Mouse (Mus musculus) adrenal gland, postnatal 14 days (tissue): ENCODE data around the gene Acmsd. TPM values are rescaled to one million over a fixed set of nuclear protein-coding genes. Genes with fewer than 3 reads are reported as not detected.
"Not testable (repeated sequence)": the region's sequence is repeated elsewhere in the genome, so short reads cannot be mapped to it uniquely, and the experiment has no call there.

Experiments used
- DNase-seq: peaks from one replicate; pipeline ENCODE4 v3.0.0; 2021; ENCODE audit warnings: mixed read lengths
- long read RNA-seq, 2 experiments: library from polyadenylated mRNA; stranded (forward); transcript quantifications; one replicate each; pipeline ENCODE4 v2.0.0; 2021
- total RNA-seq: library from RNA; stranded (reverse); gene quantifications from 2 replicates; pipeline ENCODE4 v1.2.3, GENCODE M21; 2021

Gene Acmsd
- total RNA-seq = 0.41 and 0.70 TPM in 2 replicates
- long read RNA-seq, experiment 1 = 0 reads
- long read RNA-seq, experiment 2, partial matches to known transcripts = 0 of 2 reads
- long read RNA-seq, experiment 2, other reads (novel, unspliced or antisense) = 0 of 2 reads

- peak; percentile 37 for DNase-seq
Observed at GRCm38 (mm10) chr1:127729096-127729495, at the start of gene Acmsd. Gene Acmsd, plus strand, starts transcription at chr1:127729413.

- DNase-seq = peak; percentile 66
Observed at GRCm38 (mm10) chr1:127679498-127680133, 49.6 kb upstream of the Acmsd start, which contains the start of gene Tmem163. Gene Tmem163, minus strand, starts transcription at chr1:127679548.

GRCm38 (mm10) chr1:127696533-127696932, 32.7 kb upstream of the Acmsd start:
- DNase-seq = peak; percentile 12

GRCm38 (mm10) chr1:127702187-127702586, 27.0 kb upstream of the Acmsd start:
- no peak for DNase-seq

GRCm38 (mm10) chr1:127706269-127706668, 22.9 kb upstream of the Acmsd start:
- no peak for DNase-seq

- no peak for DNase-seq
Observed at GRCm38 (mm10) chr1:127716441-127716840, 12.8 kb upstream of the Acmsd start.

- DNase-seq = no peak
Observed at GRCm38 (mm10) chr1:127718290-127718689, 10.9 kb upstream of the Acmsd start.

- no peak for DNase-seq
Observed at GRCm38 (mm10) chr1:127723596-127723995, 5.6 kb upstream of the Acmsd start.

GRCm38 (mm10) chr1:127731086-127731485, 1.9 kb downstream of the Acmsd start:
- DNase-seq = no peak

GRCm38 (mm10) chr1:127732435-127732834, 3.2 kb downstream of the Acmsd start:
- DNase-seq = no peak

- no peak for DNase-seq
Observed at GRCm38 (mm10) chr1:127732841-127733240, 3.6 kb downstream of the Acmsd start.

- DNase-seq = no peak
Observed at GRCm38 (mm10) chr1:127735356-127735755, 6.1 kb downstream of the Acmsd start.

- DNase-seq = no peak
Observed at GRCm38 (mm10) chr1:127750401-127751102, 21.3 kb downstream of the Acmsd start.

GRCm38 (mm10) chr1:127755806-127756205, 26.6 kb downstream of the Acmsd start:
- DNase-seq = no peak

- DNase-seq = no peak
Observed at GRCm38 (mm10) chr1:127756331-127757163, 27.3 kb downstream of the Acmsd start.

- DNase-seq = not testable (repeated sequence)
Observed at GRCm38 (mm10) chr1:127757164-127757545, 27.9 kb downstream of the Acmsd start.

GRCm38 (mm10) chr1:127765468-127765867, 36.3 kb downstream of the Acmsd start:
- DNase-seq = no peak

GRCm38 (mm10) chr1:127766741-127767140, 37.5 kb downstream of the Acmsd start:
- DNase-seq = no peak

- peak; percentile 31 for DNase-seq
Observed at GRCm38 (mm10) chr1:127773198-127773802, 44.1 kb downstream of the Acmsd start.

GRCm38 (mm10) chr1:127773803-127774500, 44.7 kb downstream of the Acmsd start, which contains the start of gene Ccnt2:
Gene Ccnt2, plus strand, starts transcription at chr1:127774164.
- peak; percentile 100 for DNase-seq

- peak; percentile 81 for DNase-seq
Observed at GRCm38 (mm10) chr1:127774501-127774880, 45.3 kb downstream of the Acmsd start.
